Mouse (Mus musculus) hindbrain, embryonic 15.5 days (tissue): ENCODE measurements at regions not wholly inside any gene's neighbourhood (a gene's known extent, or its start where the extent isn't known, plus 50 kb on each side); places are given as distances from the start of the nearest gene placed in this dataset.
"Not testable (repeated sequence)": the region's sequence is repeated elsewhere in the genome, so short reads cannot be mapped to it uniquely, and the experiment has no call there.

Source experiments
- ATAC-seq: fragments of 200-750 bp; cut with Nextera tagmentation; 2 replicates; pipeline ENCODE4 v1.8.0; 2017; ENCODE audit warnings: low read depth, moderate number of reproducible peaks, moderate TSS enrichment; ENCODE audit not compliant: low FRiP score
- H3K27ac ChIP-seq: fragments of 300-500 bp; sonication (generic); replicated peaks from 2 replicates; pipeline ENCODE4 v1.5.1; 2015; ENCODE audit warnings: mild to moderate bottlenecking, inconsistent platforms
- H3K27me3 ChIP-seq: fragments of 300-500 bp; sonication (generic); 2 replicates; pipeline ENCODE4 v1.6.1; 2015; ENCODE audit warnings: control low read depth, inconsistent platforms
- H3K36me3 ChIP-seq: fragments of 300-500 bp; sonication (generic); 2 replicates; pipeline ENCODE4 v1.6.1; 2015; ENCODE audit warnings: control low read depth, inconsistent platforms
- H3K4me1 ChIP-seq: fragments of 300-500 bp; sonication (generic); replicated peaks from 2 replicates; pipeline ENCODE4 v1.6.1; 2015; ENCODE audit warnings: control low read depth, inconsistent platforms
- H3K4me2 ChIP-seq: fragments of 300-500 bp; sonication (generic); 2 replicates; pipeline ENCODE4 v1.6.1; 2015; ENCODE audit warnings: moderate library complexity, mild to moderate bottlenecking, inconsistent platforms
- H3K4me3 ChIP-seq: fragments of 300-500 bp; sonication (generic); 2 replicates; pipeline ENCODE4 v1.5.1; 2015; ENCODE audit warnings: mild to moderate bottlenecking, inconsistent platforms
- H3K9ac ChIP-seq: fragments of 300-500 bp; sonication (generic); 2 replicates; pipeline ENCODE4 v1.6.1; 2015; ENCODE audit warnings: inconsistent platforms
- H3K9me3 ChIP-seq: fragments of 300-500 bp; sonication (generic); 2 replicates; pipeline ENCODE4 v1.6.1; 2016; ENCODE audit warnings: control low read depth, inconsistent platforms
- WGBS: fragments of 180-500 bp; shearing (Covaris S2); methylation state at CpG from one replicate; pipeline ENCODE4 v1.1.7; 2015; 5-methylcytosine and 5-hydroxymethylcytosine counted together

DNA sequence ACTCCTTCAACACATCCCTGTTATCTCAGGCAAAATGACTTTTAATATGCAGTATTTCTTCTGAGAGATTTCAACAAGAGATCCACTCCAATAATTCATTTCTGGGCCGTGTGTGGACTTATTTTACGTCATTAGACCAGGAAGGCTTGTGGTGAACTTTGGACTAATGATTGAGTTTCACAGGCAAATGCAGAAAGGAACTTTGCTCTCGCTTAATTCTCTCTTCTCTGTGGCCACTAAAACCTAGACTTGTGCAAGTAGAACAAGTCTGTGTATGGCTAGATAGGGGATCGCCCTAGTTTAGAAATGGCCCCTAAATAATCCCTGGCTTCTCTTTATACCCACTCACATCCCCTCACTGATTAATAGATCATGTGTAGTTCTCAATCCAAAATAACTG is 50.6 kb upstream of the Ppp1r12a start:
- no peaks in the 10 kb centered on the region for H3K4me1 ChIP-seq
- H3K27me3 ChIP-seq: no peaks in the 10 kb centered on the region
- no peaks in the 10 kb centered on the region for H3K36me3 ChIP-seq
- ATAC-seq: no peak
- H3K9ac ChIP-seq: no peak overlapping the region
- no peak overlapping the region for H3K27ac ChIP-seq
- H3K9me3 ChIP-seq: 0 out of 2 replicates have a peak, but pooled peaks cover 5% of the 10 kb centered on the region
- 92% methylated on average over 4 of the region's 4 CpGs for WGBS
- H3K4me3 ChIP-seq: no peak overlapping the region
- no peak overlapping the region for H3K4me2 ChIP-seq

DNA sequence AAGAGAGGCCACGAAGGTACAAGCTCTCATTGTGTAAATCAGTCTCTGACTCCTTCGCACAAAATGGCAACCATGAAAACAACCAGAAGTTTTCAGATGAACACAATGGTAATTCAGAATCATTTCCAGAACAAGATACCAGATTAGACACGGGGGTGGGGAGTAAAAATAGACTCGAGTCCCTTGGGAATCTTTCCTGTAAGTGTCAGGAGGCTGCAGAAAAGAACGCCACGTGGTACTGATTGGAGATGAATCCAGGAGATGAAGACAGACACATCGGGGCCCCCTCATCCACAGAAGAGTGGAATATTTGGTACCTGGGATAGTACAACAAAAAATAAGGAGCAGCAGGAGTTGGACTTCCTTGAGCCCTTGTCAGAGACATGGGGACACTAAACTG is 51.1 kb upstream of the Ppp1r12a start:
- Histone ChIP-seq H3K27me3 (no peaks in the 10 kb centered on the region), H3K4me1 (no peaks in the 10 kb centered on the region), H3K36me3 (no peaks in the 10 kb centered on the region), H3K4me3 (no peak overlapping the region), H3K9me3 (0 out of 2 replicates have a peak, but pooled peaks cover 5% of the 10 kb centered on the region), H3K4me2 (no peak overlapping the region), H3K9ac (no peak overlapping the region), H3K27ac (no peak overlapping the region)
- WGBS: 57% methylated on average over 7 of the region's 7 CpGs
- ATAC-seq: no peak

DNA sequence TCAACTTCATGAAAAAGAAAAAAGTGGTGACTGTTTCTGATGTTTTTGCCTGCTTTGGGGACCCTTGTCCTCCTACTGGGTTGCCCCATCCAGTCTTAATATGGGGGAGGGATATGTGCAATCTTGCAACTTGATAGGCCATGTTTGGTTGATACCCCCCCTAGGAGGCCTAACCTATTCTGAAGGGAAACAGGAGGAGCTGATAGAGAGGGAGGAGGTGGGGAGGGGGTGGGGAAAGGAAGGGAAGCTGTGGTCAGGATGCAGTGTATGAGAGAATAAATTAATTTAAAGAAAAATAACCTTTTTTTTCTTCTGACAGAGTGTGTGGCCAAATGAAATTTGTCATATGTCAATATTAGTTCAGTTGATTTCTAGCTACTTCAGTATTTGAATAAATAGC is 51.8 kb upstream of the Ppp1r12a start:
- Histone ChIP-seq H3K36me3 (no peaks in the 10 kb centered on the region), H3K27ac (no peak overlapping the region), H3K9ac (no peak overlapping the region), H3K4me2 (no peak overlapping the region), H3K4me1 (no peaks in the 10 kb centered on the region), H3K4me3 (no peak overlapping the region), H3K9me3 (0 out of 2 replicates have a peak, but pooled peaks cover 5% of the 10 kb centered on the region), H3K27me3 (no peaks in the 10 kb centered on the region)
- ATAC-seq: no peak

DNA sequence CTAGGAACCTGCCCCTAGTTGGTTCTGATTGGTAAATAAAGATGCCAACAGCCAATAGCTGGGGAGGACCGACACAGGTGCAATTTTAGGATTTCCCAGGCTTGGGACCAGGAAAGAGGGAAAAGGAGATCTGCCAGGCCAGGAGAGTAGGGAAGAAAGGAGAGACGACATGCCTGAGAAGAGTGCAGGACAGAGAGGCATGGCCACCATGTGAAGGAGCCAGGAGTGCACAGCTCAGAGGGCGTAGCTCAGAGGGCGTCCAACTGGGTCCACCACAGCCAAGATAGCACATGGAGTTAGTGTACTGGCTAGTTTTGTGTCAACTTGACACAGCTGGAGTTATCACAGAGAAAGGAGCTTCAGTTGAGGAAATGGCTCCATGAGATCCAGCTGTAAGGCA is 53.5 kb upstream of the Ppp1r12a start:
- not testable (repeated sequence) for H3K4me3 ChIP-seq, H3K9me3 ChIP-seq, H3K9ac ChIP-seq, H3K4me1 ChIP-seq, H3K36me3 ChIP-seq, H3K4me2 ChIP-seq, H3K27ac ChIP-seq, ATAC-seq, H3K27me3 ChIP-seq
- WGBS: 87% methylated on average over 4 of the region's 4 CpGs

DNA sequence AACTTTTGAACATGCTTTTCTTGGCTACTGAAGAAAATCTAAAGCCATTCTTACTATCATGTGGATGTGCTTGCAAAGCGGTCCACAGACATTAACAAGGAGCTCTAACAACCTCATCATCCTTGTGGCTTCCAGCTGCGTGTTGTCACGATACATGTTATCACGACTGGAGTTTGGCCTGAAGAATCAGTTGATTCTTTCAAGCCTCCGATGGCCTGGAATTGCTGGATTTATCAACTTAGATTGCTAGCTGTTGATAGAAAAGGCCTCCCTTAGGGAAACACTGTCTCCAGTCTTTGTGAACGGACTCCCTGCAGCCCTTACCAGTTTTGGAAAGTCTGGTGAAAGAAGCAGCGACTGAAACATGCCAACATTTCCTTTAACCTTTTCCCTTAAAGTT is 60.5 kb upstream of the Ppp1r12a start:
- H3K4me2 ChIP-seq: no peak overlapping the region
- 77% methylated on average over 7 of the region's 7 CpGs for WGBS
- no peaks in the 10 kb centered on the region for H3K4me1 ChIP-seq
- H3K27ac ChIP-seq: no peak overlapping the region
- no peaks in the 10 kb centered on the region for H3K27me3 ChIP-seq
- H3K36me3 ChIP-seq: no peaks in the 10 kb centered on the region
- no peak for ATAC-seq
- no peak overlapping the region for H3K4me3 ChIP-seq
- H3K9ac ChIP-seq: no peak overlapping the region
- H3K9me3 ChIP-seq: no peaks in the 10 kb centered on the region

DNA sequence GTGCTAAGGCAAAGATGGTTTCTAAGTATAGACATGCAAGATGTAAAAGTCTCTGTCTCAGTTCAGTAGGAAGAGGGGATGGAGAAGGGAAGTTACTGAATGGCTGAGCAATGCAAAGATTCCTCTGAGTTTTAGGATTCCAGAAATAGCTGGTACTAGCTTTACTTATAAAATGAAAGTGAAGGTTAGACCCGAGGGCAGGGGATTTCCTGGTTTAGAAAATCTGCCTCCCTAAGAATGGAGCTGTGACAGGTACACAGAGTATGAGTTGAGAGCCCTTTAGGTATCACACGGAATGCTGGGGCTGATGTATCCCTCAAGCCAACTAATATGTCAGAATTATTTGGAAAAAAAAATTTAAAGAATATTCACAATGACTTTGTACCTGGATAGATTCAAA is 69.0 kb upstream of the Ppp1r12a start:
- Histone ChIP-seq H3K4me1 (no peaks in the 10 kb centered on the region), H3K27me3 (no peaks in the 10 kb centered on the region), H3K27ac (no peak overlapping the region), H3K36me3 (no peaks in the 10 kb centered on the region), H3K4me3 (no peak overlapping the region), H3K4me2 (no peak overlapping the region), H3K9ac (no peak overlapping the region), H3K9me3 (no peaks in the 10 kb centered on the region)
- 78% methylated on average over 2 of the region's 2 CpGs for WGBS
- ATAC-seq: no peak

DNA sequence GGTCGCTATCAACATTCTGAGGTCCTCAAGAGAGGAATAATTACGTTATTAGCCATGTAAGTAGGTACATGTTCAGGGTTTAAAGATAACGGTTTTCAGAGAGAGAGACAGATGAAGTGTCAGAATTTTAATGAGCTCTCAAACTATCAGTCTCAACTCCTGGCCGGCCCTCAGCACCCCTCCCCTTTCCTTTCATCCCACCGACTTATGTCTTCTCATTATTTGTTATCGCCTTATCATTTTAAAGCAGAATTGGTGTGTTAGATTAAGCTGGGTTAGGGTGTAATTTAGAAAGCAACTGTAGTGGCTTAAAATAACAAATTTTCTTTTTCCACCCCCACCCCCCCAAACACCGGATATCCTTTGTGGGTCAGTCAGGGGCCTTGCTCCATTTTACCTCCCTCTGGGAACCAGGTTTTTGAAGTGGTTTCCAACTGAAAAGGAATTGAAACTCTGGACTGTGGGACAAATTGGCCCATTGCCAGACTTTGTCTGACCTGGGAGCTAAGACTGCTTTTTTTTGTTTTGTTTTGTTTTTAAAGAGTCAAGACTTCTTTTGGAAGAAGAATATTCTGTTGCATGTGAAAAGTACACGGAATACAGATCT is 72.5 kb upstream of the Ppp1r12a start:
- WGBS: 51% methylated on average over 8 of the region's 8 CpGs
- H3K4me3 ChIP-seq: no peak overlapping the region
- no peak for ATAC-seq
- H3K9me3 ChIP-seq: no peaks in the 10 kb centered on the region
- H3K27me3 ChIP-seq: no peaks in the 10 kb centered on the region
- no peak overlapping the region for H3K27ac ChIP-seq
- no peak overlapping the region for H3K9ac ChIP-seq
- H3K36me3 ChIP-seq: no peaks in the 10 kb centered on the region
- H3K4me1 ChIP-seq: no peaks in the 10 kb centered on the region
- no peak overlapping the region for H3K4me2 ChIP-seq

DNA sequence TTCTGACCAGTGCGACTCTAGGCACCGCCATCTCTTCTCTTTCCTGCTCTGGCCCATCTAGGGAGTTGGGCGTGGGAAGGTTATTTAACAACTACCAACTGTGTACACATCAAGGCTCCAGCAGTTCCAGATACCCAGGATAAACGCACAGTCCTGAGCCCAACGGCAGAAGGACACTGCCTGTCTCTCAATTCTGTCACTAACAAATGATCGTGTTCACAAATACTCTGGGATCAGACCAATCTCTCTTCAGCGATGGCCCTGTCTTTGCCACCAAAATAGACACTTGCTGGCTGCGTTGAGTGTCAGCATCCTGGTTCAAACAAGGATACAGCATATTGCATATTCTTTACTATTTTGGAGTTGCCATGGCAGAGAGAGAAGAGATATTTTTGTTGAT is 73.1 kb upstream of the Ppp1r12a start:
- 73% methylated on average over 8 of the region's 8 CpGs for WGBS
- Histone ChIP-seq H3K9ac (no peak overlapping the region), H3K4me2 (no peak overlapping the region), H3K9me3 (no peaks in the 10 kb centered on the region), H3K4me3 (no peak overlapping the region), H3K4me1 (no peaks in the 10 kb centered on the region), H3K27ac (0 out of 2 replicates have a peak overlapping the region, but pooled peaks have one; percentile 5), H3K36me3 (no peaks in the 10 kb centered on the region), H3K27me3 (no peaks in the 10 kb centered on the region)
- ATAC-seq: no peak

DNA sequence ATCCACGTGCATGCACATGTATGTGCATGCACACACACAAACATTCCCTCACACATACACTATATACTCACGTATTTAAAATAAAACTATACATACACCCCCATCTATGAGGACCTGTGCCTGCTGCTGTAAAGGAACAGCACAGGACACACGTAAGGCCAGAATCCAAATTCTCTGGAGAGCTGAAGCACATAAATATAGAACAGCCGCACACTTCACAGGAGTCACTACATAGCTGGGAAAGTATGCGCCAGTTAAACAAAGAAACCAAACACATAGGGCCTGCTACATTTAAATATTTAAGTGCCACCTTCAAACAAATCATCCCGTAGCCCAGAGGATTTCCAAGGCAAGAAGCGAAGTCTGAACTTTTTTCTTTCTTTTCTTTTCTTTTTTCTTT is 73.8 kb upstream of the Ppp1r12a start:
- Histone ChIP-seq H3K27me3 (no peaks in the 10 kb centered on the region), H3K4me2 (no peak overlapping the region), H3K4me3 (no peak overlapping the region), H3K9me3 (no peaks in the 10 kb centered on the region), H3K36me3 (no peaks in the 10 kb centered on the region), H3K9ac (no peak overlapping the region), H3K27ac (no peak overlapping the region), H3K4me1 (no peaks in the 10 kb centered on the region)
- ATAC-seq: no peak
- WGBS: 75% methylated on average over 7 of the region's 7 CpGs

DNA sequence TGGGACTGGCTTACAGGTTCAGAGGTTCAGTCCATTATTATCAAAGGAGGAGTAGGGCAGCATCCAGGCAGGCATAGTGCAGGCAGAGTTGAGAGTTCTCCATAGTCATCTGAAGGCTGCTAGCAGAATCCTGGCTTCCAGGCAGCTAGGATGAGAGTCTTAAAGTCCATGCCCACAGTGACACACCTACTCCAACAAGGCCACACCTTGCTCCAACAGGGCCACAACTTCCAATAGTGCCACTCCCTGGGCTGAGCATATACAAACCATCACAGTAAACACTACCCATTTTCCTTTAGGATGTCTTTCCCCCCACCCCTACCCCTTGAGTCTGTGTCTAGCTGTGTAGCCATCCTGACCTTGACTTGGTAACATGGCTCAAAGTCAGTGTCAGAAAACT is 78.8 kb upstream of the Ppp1r12a start:
- Histone ChIP-seq H3K9me3 (no peaks in the 10 kb centered on the region), H3K4me3 (no peak overlapping the region), H3K4me2 (no peak overlapping the region), H3K36me3 (no peaks in the 10 kb centered on the region), H3K4me1 (no peaks in the 10 kb centered on the region), H3K27ac (no peak overlapping the region), H3K27me3 (no peaks in the 10 kb centered on the region), H3K9ac (no peak overlapping the region)
- no peak for ATAC-seq

DNA sequence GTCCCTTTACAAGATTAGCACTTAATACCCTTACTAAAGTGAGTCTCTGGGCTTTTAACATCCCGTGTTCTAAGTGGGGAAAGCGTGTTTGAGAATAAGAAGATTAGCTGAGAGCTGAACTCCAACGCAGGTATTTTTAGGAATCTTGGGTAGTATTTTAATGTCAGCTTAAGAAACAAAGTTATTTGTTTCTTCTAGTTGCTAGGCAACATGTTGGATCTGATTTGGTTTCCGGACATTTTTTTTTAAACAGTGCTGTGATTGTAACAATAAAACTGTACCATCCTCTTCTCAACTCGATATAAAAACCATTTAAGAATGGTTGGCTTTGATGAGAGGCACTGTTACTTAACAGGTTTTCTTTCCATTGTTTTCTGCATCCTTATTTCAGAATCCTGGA is 86.8 kb upstream of the Ppp1r12a start:
- no peak for ATAC-seq
- 61% methylated on average over 5 of the region's 5 CpGs for WGBS
- no peak overlapping the region for H3K4me3 ChIP-seq

DNA sequence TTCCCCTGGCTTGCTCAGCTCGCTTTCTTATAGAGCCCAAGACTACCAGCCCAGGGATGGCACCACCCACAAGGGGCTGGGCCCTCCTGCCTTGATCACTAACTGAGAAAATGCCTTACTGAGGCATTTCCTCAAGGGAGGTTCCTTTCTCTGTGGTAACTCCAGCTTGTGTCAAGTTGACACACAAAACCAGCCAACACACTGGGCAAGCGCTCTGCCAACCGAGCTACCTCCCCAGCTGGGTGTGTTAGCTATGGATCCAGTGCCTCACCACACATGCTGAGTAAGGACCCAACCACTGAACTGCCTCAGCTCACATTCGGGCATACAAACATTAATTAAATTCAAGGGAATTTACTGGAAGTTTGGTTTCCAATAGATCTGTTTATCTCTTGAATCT is 88.2 kb upstream of the Ppp1r12a start:
- 81% methylated on average over 4 of the region's 4 CpGs for WGBS
- no peaks in the 10 kb centered on the region for H3K36me3 ChIP-seq

More for the DNA sequence above, 86.8 kb upstream of the Ppp1r12a start:
- H3K4me1 ChIP-seq: no peaks in the 10 kb centered on the region
- no peaks in the 10 kb centered on the region for H3K9me3 ChIP-seq
- no peak overlapping the region for H3K27ac ChIP-seq
- no peak overlapping the region for H3K4me2 ChIP-seq
- H3K27me3 ChIP-seq: no peaks in the 10 kb centered on the region
- no peak overlapping the region for H3K9ac ChIP-seq
- no peaks in the 10 kb centered on the region for H3K36me3 ChIP-seq

DNA sequence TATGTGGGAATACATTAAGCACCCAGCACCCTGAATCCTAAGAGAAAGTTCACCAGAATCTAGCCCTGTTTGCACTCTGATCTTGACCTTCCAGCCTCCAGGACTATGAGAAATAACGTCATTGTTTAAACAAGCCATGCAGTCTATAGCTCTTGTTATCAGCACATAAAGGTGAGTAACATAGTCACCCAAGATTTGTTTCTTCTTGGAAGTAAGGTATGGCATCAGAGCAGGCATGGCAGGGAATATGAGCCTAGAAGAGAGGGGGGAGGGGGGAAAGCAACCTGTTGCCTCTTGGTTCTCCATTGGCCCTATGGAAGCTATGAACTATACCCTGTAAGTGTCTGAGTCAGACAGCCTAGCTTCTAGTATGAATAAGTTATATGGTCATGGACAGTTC is 89.8 kb upstream of the Ppp1r12a start:
- no peaks in the 10 kb centered on the region for H3K27me3 ChIP-seq
- H3K9ac ChIP-seq: no peak overlapping the region
- 91% methylated on average over 1 of the region's 1 CpGs for WGBS
- H3K27ac ChIP-seq: no peak overlapping the region
- H3K4me2 ChIP-seq: no peak overlapping the region
- H3K9me3 ChIP-seq: no peaks in the 10 kb centered on the region
- ATAC-seq: no peak
- no peaks in the 10 kb centered on the region for H3K36me3 ChIP-seq
- H3K4me1 ChIP-seq: no peaks in the 10 kb centered on the region
- no peak overlapping the region for H3K4me3 ChIP-seq

More for the DNA sequence above, 88.2 kb upstream of the Ppp1r12a start:
- Histone ChIP-seq H3K4me2 (no peak overlapping the region), H3K4me3 (no peak overlapping the region), H3K27ac (no peak overlapping the region), H3K4me1 (no peaks in the 10 kb centered on the region), H3K9ac (no peak overlapping the region), H3K9me3 (no peaks in the 10 kb centered on the region), H3K27me3 (no peaks in the 10 kb centered on the region)
- ATAC-seq: no peak
